Mouse (Mus musculus): Measurements from ENCODE around the gene Olfr1330. TPM values are rescaled to one million over a fixed set of nuclear protein-coding genes. Genes with fewer than 3 reads are reported as not detected.
"Not testable (repeated sequence)": the region's sequence is repeated elsewhere in the genome, so short reads cannot be mapped to it uniquely, and the experiment has no call there.

Olfr1330 gene
- total RNA-seq (2014; fragmentation: Nextera tagmentation) (not detected in 2 replicates), total RNA-seq (2017) (not detected in 2 replicates)

GRCm38 (mm10) chr4:118888297-118888696 is at the start of gene Olfr1330:
Olfr1330 (plus strand) TSS chr4:118888597.
- ATAC-seq (replicated peaks; ENCODE audit: low FRiP score, low TSS enrichment, poor library complexity, severe bottlenecking), result no peak

GRCm38 (mm10) chr4:118861791-118862190 is 26.6 kb upstream of the Olfr1330 start:
- no peak for ATAC-seq (replicated peaks; ENCODE audit: low FRiP score, low TSS enrichment, poor library complexity, severe bottlenecking)

- ATAC-seq (replicated peaks; ENCODE audit: low FRiP score, low TSS enrichment, poor library complexity, severe bottlenecking), result no peak
Observed at GRCm38 (mm10) chr4:118862704-118863103, 25.7 kb upstream of the Olfr1330 start.

GRCm38 (mm10) chr4:118864349-118864748 is 24.0 kb upstream of the Olfr1330 start, which contains the start of gene Olfr1331:
Olfr1331 (plus strand) TSS chr4:118864649.
- ATAC-seq (replicated peaks; ENCODE audit: low FRiP score, low TSS enrichment, poor library complexity, severe bottlenecking), result no peak

GRCm38 (mm10) chr4:118867566-118867965 is 20.8 kb upstream of the Olfr1330 start:
- ATAC-seq (replicated peaks; ENCODE audit: low FRiP score, low TSS enrichment, poor library complexity, severe bottlenecking), result no peak

- ATAC-seq (replicated peaks; ENCODE audit: low FRiP score, low TSS enrichment, poor library complexity, severe bottlenecking), result no peak
Observed at GRCm38 (mm10) chr4:118901981-118902380, 13.6 kb downstream of the Olfr1330 start.

GRCm38 (mm10) chr4:118917365-118917764 is 29.0 kb downstream of the Olfr1330 start, which contains the start of gene Olfr1329:
Olfr1329 (minus strand) TSS chr4:118917465.
- not testable (repeated sequence) for ATAC-seq (replicated peaks; ENCODE audit: low FRiP score, low TSS enrichment, poor library complexity, severe bottlenecking)

GRCm38 (mm10) chr4:118931326-118931725 is 42.9 kb downstream of the Olfr1330 start:
- ATAC-seq (replicated peaks; ENCODE audit: low FRiP score, low TSS enrichment, poor library complexity, severe bottlenecking), result not testable (repeated sequence)

- ATAC-seq (replicated peaks; ENCODE audit: low FRiP score, low TSS enrichment, poor library complexity, severe bottlenecking), result no peak
Observed at GRCm38 (mm10) chr4:118938512-118938911, 50.1 kb downstream of the Olfr1330 start, which contains the start of gene Olfr1328. Olfr1328 (minus strand) TSS chr4:118938612.

Other genes with a start within 250 kb of the Olfr1330 start
- gene Olfr62, start 229.6 kb upstream of the Olfr1330 start, total RNA-seq (2014; fragmentation: Nextera tagmentation), result not detected in 2 replicates
- not detected in 2 replicates for gene Olfr62, start 229.6 kb upstream of the Olfr1330 start, total RNA-seq (2017)
- gene Olfr1342, start 195.8 kb upstream of the Olfr1330 start, total RNA-seq (2014; fragmentation: Nextera tagmentation), result not detected in 2 replicates
- gene Olfr1342, start 195.8 kb upstream of the Olfr1330 start, total RNA-seq (2017), result not detected in 2 replicates
- not detected in 2 replicates for gene Olfr1341, start 185.1 kb upstream of the Olfr1330 start, total RNA-seq (2014; fragmentation: Nextera tagmentation)
- not detected in 2 replicates for gene Olfr1341, start 185.1 kb upstream of the Olfr1330 start, total RNA-seq (2017)
- not detected in 2 replicates for gene Olfr1340, start 168.5 kb upstream of the Olfr1330 start, total RNA-seq (2014; fragmentation: Nextera tagmentation)
- gene Olfr1340, start 168.5 kb upstream of the Olfr1330 start, total RNA-seq (2017), result not detected in 2 replicates
- gene Olfr1339, start 156.4 kb upstream of the Olfr1330 start, total RNA-seq (2014; fragmentation: Nextera tagmentation), result not detected in 2 replicates
- gene Olfr1339, start 156.4 kb upstream of the Olfr1330 start, total RNA-seq (2017), result not detected in 2 replicates
- gene Olfr1338, start 129.9 kb upstream of the Olfr1330 start, total RNA-seq (2014; fragmentation: Nextera tagmentation), result not detected in 2 replicates
- not detected in 2 replicates for gene Olfr1338, start 129.9 kb upstream of the Olfr1330 start, total RNA-seq (2017)
- not detected in 2 replicates for gene Olfr1337, start 106.0 kb upstream of the Olfr1330 start, total RNA-seq (2014; fragmentation: Nextera tagmentation)
- not detected in 2 replicates for gene Olfr1337, start 106.0 kb upstream of the Olfr1330 start, total RNA-seq (2017)
- gene Olfr1335, start 78.7 kb upstream of the Olfr1330 start, total RNA-seq (2014; fragmentation: Nextera tagmentation), result not detected in 2 replicates
- not detected in 2 replicates for gene Olfr1335, start 78.7 kb upstream of the Olfr1330 start, total RNA-seq (2017)
- not detected in 2 replicates for gene Olfr1333, start 52.3 kb upstream of the Olfr1330 start, total RNA-seq (2014; fragmentation: Nextera tagmentation)
- not detected in 2 replicates for gene Olfr1333, start 52.3 kb upstream of the Olfr1330 start, total RNA-seq (2017)
- not detected in 2 replicates for gene Olfr1331, start 23.9 kb upstream of the Olfr1330 start, total RNA-seq (2014; fragmentation: Nextera tagmentation)
- gene Olfr1331, start 23.9 kb upstream of the Olfr1330 start, total RNA-seq (2017), result not detected in 2 replicates
- gene Olfr1329, start 28.9 kb downstream of the Olfr1330 start, total RNA-seq (2014; fragmentation: Nextera tagmentation), result not detected in 2 replicates
- not detected in 2 replicates for gene Olfr1329, start 28.9 kb downstream of the Olfr1330 start, total RNA-seq (2017)
- gene Olfr1328, start 50.0 kb downstream of the Olfr1330 start, total RNA-seq (2014; fragmentation: Nextera tagmentation), result not detected in 2 replicates
- not detected in 2 replicates for gene Olfr1328, start 50.0 kb downstream of the Olfr1330 start, total RNA-seq (2017)
- not detected in 2 replicates for gene Lao1, start 73.0 kb downstream of the Olfr1330 start, total RNA-seq (2014; fragmentation: Nextera tagmentation)
- not detected in 2 replicates for gene Lao1, start 73.0 kb downstream of the Olfr1330 start, total RNA-seq (2017)
- gene Slc2a1, start 220.1 kb downstream of the Olfr1330 start, total RNA-seq (2014; fragmentation: Nextera tagmentation), result 0.98 and 2.6 TPM in 2 replicates
- 2.1 and 5.0 TPM in 2 replicates for gene Slc2a1, start 220.1 kb downstream of the Olfr1330 start, total RNA-seq (2017)